Mouse (Mus musculus) MEL (cell line): Measurements from ENCODE around the gene Mybpc2. TPM values are rescaled to one million over a fixed set of nuclear protein-coding genes. Genes with fewer than 3 reads are reported as not detected.

ENCODE experiments used
- DNase-seq: peaks from one replicate; pipeline ENCODE4 v3.0.0; 2011; ENCODE audit warnings: low read depth, low spot score
- H3K27ac ChIP-seq: 2 replicates; pipeline ENCODE4 v1.5.1; 2012; ENCODE audit warnings: low read depth, mild to moderate bottlenecking, control low read depth, low read length, moderate library complexity; ENCODE audit not compliant: control insufficient read depth
- H3K27me3 ChIP-seq, 2 experiments: fragments of 150-350 bp in 1 of 2; sonication (generic) in 1 of 2; 2 replicates each; pipeline ENCODE4 v1.6.1; 2012; ENCODE audit warnings: low read length in 2 of 2, mild to moderate bottlenecking in 2 of 2, improper control_type of control experiment in 1 of 2, moderate library complexity in 1 of 2; ENCODE audit not compliant: insufficient read depth in 2 of 2, control insufficient read depth in 1 of 2
- H3K36me3 ChIP-seq, 2 experiments: 2 replicates each; pipeline ENCODE4 v1.6.1; 2012 to 2014; ENCODE audit warnings: low read length in 2 of 2, improper control_type of control experiment in 1 of 2, inconsistent platforms in 1 of 2, mild to moderate bottlenecking in 1 of 2; ENCODE audit not compliant: insufficient read depth in 2 of 2, control insufficient read depth in 1 of 2
- H3K4me1 ChIP-seq, 2 experiments: fragments of 150-350 bp in 1 of 2; sonication (generic) in 1 of 2; 2 replicates each; pipeline ENCODE4 v1.6.1; 2012; ENCODE audit warnings: low read length in 2 of 2, improper control_type of control experiment in 1 of 2, mild to moderate bottlenecking in 1 of 2; ENCODE audit not compliant: insufficient read depth in 2 of 2, control insufficient read depth in 1 of 2
- H3K4me3 ChIP-seq, 2 experiments: fragments of 150-350 bp in 1 of 2; sonication (generic) in 1 of 2; 2 replicates each; pipeline ENCODE4 v1.5.1; 2012; ENCODE audit warnings: low read depth in 2 of 2, low read length in 2 of 2, mild to moderate bottlenecking in 2 of 2, moderate library complexity in 2 of 2, control low read depth in 1 of 2, improper control_type of control experiment in 1 of 2; ENCODE audit not compliant: control insufficient read depth in 1 of 2, insufficient read depth in 1 of 2
- H3K79me2 ChIP-seq: 2 replicates; pipeline ENCODE4 v1.6.1; 2012; ENCODE audit warnings: mild to moderate bottlenecking, low read length, moderate library complexity; ENCODE audit not compliant: control insufficient read depth, poor library complexity, insufficient read depth
- H3K9ac ChIP-seq: 2 replicates; pipeline ENCODE4 v1.6.1; 2012; ENCODE audit warnings: low read depth, mild to moderate bottlenecking, control low read depth, low read length, moderate library complexity; ENCODE audit not compliant: control insufficient read depth, poor library complexity, severe bottlenecking
- H3K9me3 ChIP-seq: fragments of 150-350 bp; sonication (generic); replicated peaks from 2 replicates; pipeline ENCODE4 v1.6.1; 2012; ENCODE audit warnings: mild to moderate bottlenecking, low read length, improper control_type of control experiment, moderate library complexity; ENCODE audit not compliant: insufficient read depth
- BHLHE40 ChIP-seq: IDR thresholded peaks from 2 replicates; pipeline ENCODE4 v1.6.1; 2012; ENCODE audit warnings: low read depth, mild to moderate bottlenecking, inconsistent platforms, low read length, improper control_type of control experiment, borderline replicate concordance
- CHD2 ChIP-seq: IDR thresholded peaks from 2 replicates; pipeline ENCODE4 v1.6.1; 2011; ENCODE audit warnings: low read length, improper control_type of control experiment
- CTCF ChIP-seq, 3 experiments: IDR thresholded peaks in 2 of 3; conservative IDR thresholded peaks in 1 of 3; 2 replicates each; pipeline ENCODE4 v1.5.1; 2011 to 2012; ENCODE audit warnings: low read length in 3 of 3, low read depth in 2 of 3, mild to moderate bottlenecking in 2 of 3, improper control_type of control experiment in 1 of 3, inconsistent platforms in 1 of 3, mixed read lengths in 1 of 3, moderate library complexity in 1 of 3; ENCODE audit not compliant: control insufficient read depth in 1 of 3, insufficient read depth in 1 of 3, poor library complexity in 1 of 3, severe bottlenecking in 1 of 3
- GATA1 ChIP-seq: IDR thresholded peaks from 2 replicates; pipeline ENCODE4 v1.6.1; 2011; ENCODE audit warnings: low read depth, low read length, improper control_type of control experiment
- HCFC1 ChIP-seq: IDR thresholded peaks from 2 replicates; pipeline ENCODE4 v1.6.1; 2012; ENCODE audit warnings: low read depth, mild to moderate bottlenecking, inconsistent platforms, low read length, improper control_type of control experiment, moderate library complexity
- KAT2A ChIP-seq: conservative IDR thresholded peaks from 2 replicates; pipeline ENCODE4 v1.6.1; 2012; ENCODE audit warnings: low read depth, low read length, improper control_type of control experiment, inconsistent platforms
- MAZ ChIP-seq: IDR thresholded peaks from 2 replicates; pipeline ENCODE4 v1.6.1; 2012; ENCODE audit warnings: low read depth, mild to moderate bottlenecking, inconsistent platforms, low read length, improper control_type of control experiment
- MXI1 ChIP-seq: IDR thresholded peaks from 2 replicates; pipeline ENCODE4 v1.6.1; 2011; ENCODE audit warnings: mild to moderate bottlenecking, low read depth, low read length, improper control_type of control experiment
- NELFE ChIP-seq: IDR thresholded peaks from 2 replicates; pipeline ENCODE4 v1.6.1; 2011; ENCODE audit warnings: low read depth, low read length, improper control_type of control experiment
- POLR2A ChIP-seq, 2 experiments: IDR thresholded peaks; 2 replicates each; pipeline ENCODE4 v1.6.1; 2011 to 2012; ENCODE audit warnings: low read length in 2 of 2, mild to moderate bottlenecking in 2 of 2, control low read depth in 1 of 2, improper control_type of control experiment in 1 of 2, low read depth in 1 of 2, moderate library complexity in 1 of 2; ENCODE audit not compliant: control insufficient read depth in 1 of 2, insufficient read depth in 1 of 2, poor library complexity in 1 of 2
- POLR2AphosphoS2 ChIP-seq: IDR thresholded peaks from 2 replicates; pipeline ENCODE4 v1.6.1; 2011; ENCODE audit warnings: low read length, improper control_type of control experiment
- RAD21 ChIP-seq: IDR thresholded peaks from 2 replicates; pipeline ENCODE4 v1.6.1; 2011; ENCODE audit warnings: mild to moderate bottlenecking, low read depth, low read length, improper control_type of control experiment
- RCOR1 ChIP-seq: IDR thresholded peaks from 2 replicates; pipeline ENCODE4 v1.6.1; 2012; ENCODE audit warnings: low read depth, mild to moderate bottlenecking, inconsistent platforms, low read length, improper control_type of control experiment
- SMC3 ChIP-seq: IDR thresholded peaks from 2 replicates; pipeline ENCODE4 v1.6.1; 2011; ENCODE audit warnings: low read depth, low read length, improper control_type of control experiment
- TBP ChIP-seq: IDR thresholded peaks from 2 replicates; pipeline ENCODE4 v1.8.0; 2011; ENCODE audit warnings: low read depth, low read length, improper control_type of control experiment
- TCF12 ChIP-seq: IDR thresholded peaks from 2 replicates; pipeline ENCODE4 v1.6.1; 2014; ENCODE audit warnings: low read depth, mild to moderate bottlenecking, inconsistent platforms, low read length, improper control_type of control experiment, moderate library complexity
- USF1 ChIP-seq: IDR thresholded peaks from 2 replicates; pipeline ENCODE4 v1.6.1; 2014; ENCODE audit warnings: low read depth, mild to moderate bottlenecking, inconsistent platforms, low read length, improper control_type of control experiment, moderate library complexity
- USF2 ChIP-seq, 2 experiments: IDR thresholded peaks; 2 replicates each; pipeline ENCODE4 v1.6.1; 2011 to 2012; ENCODE audit warnings: improper control_type of control experiment in 2 of 2, low read length in 2 of 2, borderline replicate concordance in 1 of 2, inconsistent platforms in 1 of 2, low read depth in 1 of 2, mild to moderate bottlenecking in 1 of 2; ENCODE audit not compliant: insufficient read depth in 1 of 2
- ZC3H11A ChIP-seq: IDR thresholded peaks from 2 replicates; pipeline ENCODE4 v1.6.1; 2012; ENCODE audit warnings: low read depth, mild to moderate bottlenecking, inconsistent platforms, low read length, improper control_type of control experiment
- ZKSCAN1 ChIP-seq: IDR thresholded peaks from 2 replicates; pipeline ENCODE4 v1.6.1; 2012; ENCODE audit warnings: low read depth, mild to moderate bottlenecking, inconsistent platforms, low read length, improper control_type of control experiment, moderate library complexity
- ZMIZ1 ChIP-seq: IDR thresholded peaks from 2 replicates; pipeline ENCODE4 v1.6.1; 2012; ENCODE audit warnings: low read depth, mild to moderate bottlenecking, inconsistent platforms, low read length, improper control_type of control experiment, moderate library complexity
- polyA plus RNA-seq, 2 experiments: library from polyadenylated mRNA; stranded (reverse) in 1 of 2; unstranded in 1 of 2; fragments of >175 nt in 1 of 2; fragments of >200 nt in 1 of 2; gene quantifications; 2 replicates each; pipeline versions ENCODE4 v1.2.1 to v1.2.4; 2012; ENCODE audit warnings: low replicate concordance in 2 of 2, low read depth in 1 of 2; ENCODE audit not compliant: insufficient read length in 2 of 2, insufficient read depth in 1 of 2, missing spikeins in 1 of 2
- total RNA-seq: library from RNA; depleted of rRNA; stranded (reverse); fragments of 300-350 nt; gene quantifications from 2 replicates; pipeline ENCODE4 v1.2.3, GENCODE M21; 2012

The Mybpc2 gene
- total and polyA plus RNA-seq, 3 experiments: not detected

GRCm38 (mm10) chr7:44520990-44521389 is 3.5 kb downstream of the Mybpc2 start:
- Histone ChIP-seq H3K4me1 (no peaks in the 10 kb centered on the region), H3K4me3 (no peak overlapping the region), H3K27ac (no peak overlapping the region), H3K9me3 (no peaks in the 10 kb centered on the region), H3K79me2 (no peaks in the 10 kb centered on the region), H3K9ac (no peak overlapping the region), H3K36me3 (no peaks in the 10 kb centered on the region), H3K27me3 (peaks cover 0 to 3% of the 10 kb centered on the region in 2 experiments; a peak in 3 of 4 replicates)
- DNase-seq: no peak
- TF ChIP-seq USF1 (no peak), ZKSCAN1 (no peak), TCF12 (no peak), MAZ (no peak), TBP (no peak), POLR2AphosphoS2 (no peak), GATA1 (no peak), RCOR1 (no peak), ZMIZ1 (no peak), KAT2A (no peak)

- Histone ChIP-seq H3K27me3 (peaks cover 0 to 3% of the 10 kb centered on the region in 2 experiments; a peak in 3 of 4 replicates), H3K9me3 (no peaks in the 10 kb centered on the region), H3K79me2 (no peaks in the 10 kb centered on the region), H3K27ac (no peak overlapping the region), H3K36me3 (no peaks in the 10 kb centered on the region), H3K9ac (no peak overlapping the region), H3K4me1 (no peaks in the 10 kb centered on the region), H3K4me3 (no peak overlapping the region)
- no peak for TF ChIP-seq POLR2A (IDR thresholded peaks at IDR 0.05; ENCODE audit: control insufficient read depth in 1 of 2, insufficient read depth in 1 of 2, low read depth in 1 of 2, low read length in 2 of 2, poor library complexity in 1 of 2)
- no peak for TF ChIP-seq BHLHE40
- no peak for TF ChIP-seq GATA1
- TF ChIP-seq POLR2AphosphoS2: no peak
- TF ChIP-seq CHD2: no peak
- TF ChIP-seq CTCF (IDR thresholded peaks at IDR 0.05 in 2 of 3, conservative IDR thresholded peaks at IDR 0.05 in 1 of 3; ENCODE audit: control insufficient read depth in 1 of 3, insufficient read depth in 1 of 3, low read depth in 2 of 3, low read length in 3 of 3, poor library complexity in 1 of 3, severe bottlenecking in 1 of 3): peak; percentile 60 to 68 (median 61)
- TF ChIP-seq MXI1: no peak
- TF ChIP-seq NELFE: no peak
- peak; percentile 58 for TF ChIP-seq SMC3
- TF ChIP-seq ZC3H11A: 0 out of 2 replicates have a peak, but pooled peaks have one; percentile 27
- TF ChIP-seq USF2 (IDR thresholded peaks at IDR 0.05; ENCODE audit: borderline replicate concordance in 1 of 2, insufficient read depth in 1 of 2, low read depth in 1 of 2, low read length in 2 of 2): no peak
- peak; percentile 57 for TF ChIP-seq RAD21
- TF ChIP-seq HCFC1: no peak
- peak; percentile 48 for DNase-seq
Measured at GRCm38 (mm10) chr7:44519240-44519913, 5.1 kb downstream of the Mybpc2 start.
